8 mouse cellular contexts compared by ENCODE assay signal in the genomic region with DNA sequence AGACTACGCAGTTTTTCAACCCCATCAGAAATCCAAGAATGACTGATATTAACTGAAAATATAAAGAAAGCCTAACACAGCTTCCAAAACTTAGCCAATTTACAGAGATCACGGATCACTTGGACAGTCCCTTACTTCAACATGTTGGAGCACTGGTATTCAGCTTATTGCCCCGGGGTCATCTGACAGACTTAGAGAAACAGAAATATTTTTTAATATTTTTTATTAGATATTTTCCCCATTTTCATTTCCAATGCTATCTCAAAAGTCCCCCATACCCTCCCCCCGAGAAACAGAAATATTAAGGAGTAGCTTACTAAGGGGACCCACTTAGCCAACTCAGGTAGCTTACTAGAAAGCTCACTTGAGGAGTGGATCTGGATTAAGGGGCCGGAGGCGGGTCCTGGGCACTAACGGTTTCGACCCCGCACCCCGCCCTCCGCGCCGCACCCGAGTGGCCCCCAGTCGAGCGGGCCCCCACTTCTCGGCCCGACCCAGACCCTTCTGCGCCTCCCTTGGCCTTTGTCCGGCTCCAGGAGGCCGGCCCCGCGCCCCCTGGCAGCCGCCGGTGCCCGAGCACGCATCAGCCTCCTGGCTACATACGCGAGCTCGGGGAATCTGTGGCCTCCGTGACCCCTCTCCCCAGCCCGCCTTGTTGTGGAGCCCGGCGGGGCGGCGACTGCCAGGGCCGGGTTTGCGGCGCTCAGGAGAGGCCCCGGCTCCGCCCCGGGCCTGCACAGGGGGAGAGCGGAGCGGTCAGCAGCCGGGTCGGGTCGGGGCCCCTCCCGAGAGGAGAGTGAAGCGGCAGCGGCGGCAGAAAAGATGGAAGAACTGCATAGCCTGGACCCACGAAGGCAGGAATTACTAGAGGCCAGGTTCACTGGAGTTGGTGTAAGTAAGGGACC. TPM values are rescaled to one million over a fixed set of nuclear protein-coding genes. Genes with fewer than 3 reads are reported as not detected.
A peak's percentile ranks its signal among the peaks of the same experiment; 100 is the strongest.
DNase-seq lines count a peak whose midpoint lies in the region; ATAC-seq and TF ChIP-seq lines count a peak whose summit lies in the region.
"Not testable (repeated sequence)": the region's sequence is repeated elsewhere in the genome, so short reads cannot be mapped to it uniquely, and the experiment has no call there.
"Had no signal": no experiment of that assay in that cellular context is flagged by ENCODE, and none has a peak within 500 bp of the region (broad histone marks: within the 10 kb centered on the region; RNA-seq: fewer than 3 reads in every experiment).

No protein-coding gene starts in this region.

- DNase-seq in embryonic facial prominence, embryonic 14.5 days (ENCODE audit: low spot score): peak; percentile 72
- peak; percentile 61 to 77 for DNase-seq in heart, adult 2 months
- peak; percentile 64 for DNase-seq in hindbrain, postnatal 0 days (ENCODE audit: low spot score)
- DNase-seq in limb, embryonic 11.5 days (ENCODE audit: low spot score): peak; percentile 86
- DNase-seq in ovary, postnatal 36 days (ENCODE audit: low spot score): peak; percentile 68

- not testable (repeated sequence) for TF ChIP-seq CTCF in heart, adult 2 months (IDR thresholded peaks at IDR 0.05); hindbrain, postnatal 0 days (IDR thresholded peaks at IDR 0.05; ENCODE audit: low read depth)

- not testable (repeated sequence) for TF ChIP-seq EP300 in heart, adult 2 months (IDR thresholded peaks at IDR 0.05; ENCODE audit: insufficient read depth, low read depth, low read length)

- H3K36me3 ChIP-seq in embryonic facial prominence, embryonic 14.5 days (ENCODE audit: control insufficient read depth, insufficient read depth, low read length); heart, adult 2 months (ENCODE audit: control insufficient read depth, insufficient read depth, low read length); hindbrain, postnatal 0 days (ENCODE audit: insufficient read depth, low read length); limb, embryonic 11.5 days (ENCODE audit: control insufficient read depth, insufficient read depth, low read length): not testable (repeated sequence)

- H3K27ac ChIP-seq in brown adipose tissue, adult 24 weeks (replicated peaks; ENCODE audit: low read depth, low read length): peak overlapping the region; percentile 88
- peak overlapping the region; percentile 71 for H3K27ac ChIP-seq in embryonic facial prominence, embryonic 14.5 days (replicated peaks; ENCODE audit: low read depth, low read length)
- peak overlapping the region; percentile 77 for H3K27ac ChIP-seq in heart, adult 2 months
- H3K27ac ChIP-seq in hindbrain, postnatal 0 days: peak overlapping the region; percentile 67
- not testable (repeated sequence) for H3K27ac ChIP-seq in limb, embryonic 11.5 days (replicated peaks; ENCODE audit: low read depth, low read length)

- not testable (repeated sequence) for TF ChIP-seq POLR2A in heart, adult 2 months (IDR thresholded peaks at IDR 0.05; ENCODE audit: insufficient read depth, low read depth, low read length)

- peak overlapping the region; percentile 82 for H3K4me2 ChIP-seq in embryonic facial prominence, embryonic 14.5 days (ENCODE audit: low read depth, low read length)
- peak overlapping the region; percentile 89 for H3K4me2 ChIP-seq in hindbrain, postnatal 0 days (ENCODE audit: low read depth, low read length)
- peak overlapping the region; percentile 76 for H3K4me2 ChIP-seq in limb, embryonic 11.5 days (ENCODE audit: low read depth, severe bottlenecking)

- not testable (repeated sequence) for H3K9me3 ChIP-seq in embryonic facial prominence, embryonic 14.5 days (ENCODE audit: control insufficient read depth, low read length); hindbrain, postnatal 0 days (ENCODE audit: low read length); limb, embryonic 11.5 days (ENCODE audit: control insufficient read depth, low read length)

- peak overlapping the region; percentile 83 for H3K4me3 ChIP-seq in brown adipose tissue, adult 24 weeks (ENCODE audit: insufficient read depth, low read depth, low read length)
- peak overlapping the region; percentile 52 for H3K4me3 ChIP-seq in embryonic facial prominence, embryonic 14.5 days (ENCODE audit: low read depth, low read length)
- peak overlapping the region; percentile 44 for H3K4me3 ChIP-seq in heart, adult 2 months
- peak overlapping the region; percentile 55 for H3K4me3 ChIP-seq in hindbrain, postnatal 0 days (ENCODE audit: low read length)
- peak overlapping the region; percentile 41 for H3K4me3 ChIP-seq in limb, embryonic 11.5 days (ENCODE audit: low read depth, low read length)

- peak overlapping the region; percentile 86 for H3K9ac ChIP-seq in embryonic facial prominence, embryonic 14.5 days (ENCODE audit: low read depth, low read length)
- H3K9ac ChIP-seq in heart, adult 2 months (ENCODE audit: low read depth, low read length): peak overlapping the region; percentile 99
- peak overlapping the region; percentile 81 for H3K9ac ChIP-seq in hindbrain, postnatal 0 days (replicated peaks; ENCODE audit: low read length)
- H3K9ac ChIP-seq in limb, embryonic 11.5 days (ENCODE audit: low read length): peak overlapping the region; percentile 93

- H3K79me2 ChIP-seq in heart, adult 2 months (replicated peaks; ENCODE audit: control insufficient read depth, insufficient read depth, low read length): not testable (repeated sequence)

- peak; percentile 96 for ATAC-seq in embryonic facial prominence, embryonic 14.5 days (ENCODE audit: low read depth)
- ATAC-seq in hindbrain, postnatal 0 days: peak; percentile 96
- peak; percentile 99 for ATAC-seq in limb, embryonic 11.5 days (ENCODE audit: insufficient number of reproducible peaks, low FRiP score, low TSS enrichment, low read depth)
- ATAC-seq in megakaryocyte, adult 5-6 weeks (ENCODE audit: poor library complexity, severe bottlenecking): peak; percentile 91

- 9% methylated on average over 41 of the region's 52 CpGs for WGBS in embryonic facial prominence, embryonic 14.5 days
- 8% methylated on average over 52 of the region's 52 CpGs for WGBS in heart, adult 2 months
- 11% methylated on average over 52 of the region's 52 CpGs for WGBS in hindbrain, postnatal 0 days
- WGBS in limb, embryonic 11.5 days: 8% methylated on average over 52 of the region's 52 CpGs

- not testable (repeated sequence) for H3K27me3 ChIP-seq in embryonic facial prominence, embryonic 14.5 days (replicated peaks; ENCODE audit: control insufficient read depth, insufficient read depth, low read length); heart, adult 2 months (ENCODE audit: control insufficient read depth, insufficient read depth, low read length); hindbrain, postnatal 0 days (ENCODE audit: insufficient read depth, low read length); limb, embryonic 11.5 days (ENCODE audit: control insufficient read depth, insufficient read depth, low read length)

- intact Hi-C loops in heart, adult 2 months (cut with DNase I): not testable (repeated sequence)

- H3K4me1 ChIP-seq in brown adipose tissue, adult 24 weeks (ENCODE audit: control insufficient read depth, insufficient read depth, insufficient read length, low read length); embryonic facial prominence, embryonic 14.5 days (ENCODE audit: control insufficient read depth, insufficient read depth, low read length); heart, adult 2 months (ENCODE audit: control insufficient read depth, insufficient read depth, low read length); hindbrain, postnatal 0 days (ENCODE audit: insufficient read depth, low read length); limb, embryonic 11.5 days (ENCODE audit: control insufficient read depth, insufficient read depth, low read length): not testable (repeated sequence)

RNA-seq across cellular contexts. Expression of gene Zfp982, which starts 49.3 kb away (rescaled TPM):
- 36.3 and 88.8 TPM in 2 replicates for polyA plus RNA-seq in brown adipose tissue, adult 24 weeks (2012; ENCODE audit: insufficient read depth, insufficient read length, missing spikeins)
- polyA plus RNA-seq in embryonic facial prominence, embryonic 14.5 days (2014; fragmentation: Nextera tagmentation; extraction: Ambion mirVana): 4.2 and 5.8 TPM in 2 replicates
- 1 to 10 TPM; 9.0 to 9.4 TPM for total RNA-seq in heart, adult 2 months (2021)
- 0.20 and 3.6 TPM in 2 replicates for polyA plus RNA-seq in heart, adult 2 months (2012; rRNA removed)
- total RNA-seq in hindbrain, postnatal 0 days (2014; rRNA removed): 1.2 and 3.3 TPM in 2 replicates
- 4.1 and 4.6 TPM in 2 replicates for polyA plus RNA-seq in hindbrain, postnatal 0 days (2015; fragmentation: Nextera tagmentation; extraction: Ambion mirVana)
- 8.2 and 13.3 TPM in 2 replicates for polyA plus RNA-seq in limb, embryonic 11.5 days (2014; fragmentation: Nextera tagmentation; extraction: Ambion mirVana)
- 1.7 and 4.1 TPM in 2 replicates for total RNA-seq in megakaryocyte, adult 5-6 weeks (2015)
- total RNA-seq in megakaryocyte, adult 5-6 weeks (2017): 1.7 TPM in 1 of 2 replicates, not detected in the other
- polyA plus RNA-seq: Patski had no signal
